Mouse (Mus musculus): Measurements from ENCODE around the gene Chat. TPM values are rescaled to one million over a fixed set of nuclear protein-coding genes. Genes with fewer than 3 reads are reported as not detected.

Gene Chat
- polyA plus RNA-seq (2014; fragmentation: Nextera tagmentation; extraction: Ambion mirVana), result 0.08 TPM in 1 of 2 replicates, not detected in the other

DNA sequence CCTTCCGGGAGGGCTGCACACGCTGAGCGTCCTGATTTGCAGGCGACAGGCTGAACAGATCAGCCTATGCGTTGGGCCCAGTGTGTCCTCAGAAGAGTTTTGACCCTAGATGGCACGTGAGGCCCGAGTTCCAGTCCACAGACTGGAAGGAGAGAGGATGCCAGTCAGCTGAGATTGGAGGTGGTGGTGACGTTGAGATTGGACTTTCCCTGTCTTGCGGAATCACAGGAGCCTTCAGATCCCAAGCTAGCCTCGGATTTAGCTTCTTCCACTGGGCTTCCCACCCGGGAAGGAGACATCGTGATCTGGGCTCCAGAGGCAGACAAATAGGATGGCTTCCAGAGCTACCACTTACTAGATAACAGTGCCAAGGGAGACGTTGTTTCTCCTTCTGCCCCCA is at the start of gene Chat:
Chat (minus strand) TSS at position 101 of the 400 bp plus-strand sequence.
- ATAC-seq (ENCODE audit: low FRiP score, low TSS enrichment), result no peak
- no peaks in the 10 kb centered on the region for H3K9me3 ChIP-seq (ENCODE audit: control insufficient read depth, low read length)
- peaks cover 6% of the 10 kb centered on the region; the same call in 1 of the 2 replicates for H3K4me1 ChIP-seq (ENCODE audit: control insufficient read depth, insufficient read depth, low read length)
- H3K36me3 ChIP-seq (ENCODE audit: control insufficient read depth, insufficient read depth, low read length), result no peaks in the 10 kb centered on the region
- peak within 1 kb of the TSS; percentile 36 for H3K4me3 ChIP-seq (ENCODE audit: low read length)
- H3K9ac ChIP-seq (ENCODE audit: low read depth, low read length), result peak within 1 kb of the TSS; percentile 23; the same call in 1 of the 2 replicates
- H3K4me2 ChIP-seq (replicated peaks; ENCODE audit: low read depth, low read length), result peak within 1 kb of the TSS; percentile 50
- H3K27me3 ChIP-seq (ENCODE audit: control insufficient read depth, insufficient read depth, low read length), result peaks cover 70% of the 10 kb centered on the region
- no peak within 1 kb of the TSS for H3K27ac ChIP-seq (ENCODE audit: low read depth, low read length)
- WGBS, result 16% methylated on average over 13 of the region's 13 CpGs

DNA sequence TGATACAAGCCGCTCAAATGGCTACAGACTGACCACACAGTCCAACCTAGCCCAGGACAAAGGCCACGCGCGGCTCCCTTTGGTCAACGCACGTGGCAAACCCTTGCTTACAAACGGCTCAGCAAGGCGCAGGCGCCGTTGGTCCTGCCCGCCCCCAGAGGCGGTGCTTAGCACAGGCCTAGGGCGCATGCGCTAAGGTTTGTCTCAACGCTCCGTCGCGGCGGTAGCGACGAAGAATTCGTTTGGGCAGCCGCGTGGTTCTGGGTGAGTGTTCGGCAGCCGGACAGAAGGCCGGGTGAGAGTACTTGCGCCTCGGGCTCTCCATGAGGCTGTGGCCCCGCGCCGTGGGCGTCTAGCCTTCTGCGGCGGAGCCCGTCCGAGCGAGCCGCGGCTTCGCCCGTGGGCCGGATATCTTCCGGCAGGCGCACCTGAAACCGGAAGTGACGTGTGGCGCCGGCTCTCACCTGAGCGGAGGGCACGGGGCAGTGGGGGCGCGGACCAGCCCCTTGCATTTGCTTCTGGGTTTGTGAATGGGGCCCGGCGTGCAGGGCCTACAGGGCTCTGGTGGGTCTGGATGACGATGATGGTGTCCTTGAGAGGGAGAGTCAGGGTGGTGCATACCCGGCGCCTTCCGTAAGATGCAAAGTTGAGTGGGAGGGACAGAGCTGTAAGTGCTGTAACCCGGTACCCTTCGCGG is 47.7 kb upstream of the Chat start, which contains the start of gene Ercc6:
Ercc6 (plus strand) TSS at position 186 of the 697 bp plus-strand sequence.
- no peaks in the 10 kb centered on the region for H3K9me3 ChIP-seq (ENCODE audit: control insufficient read depth, low read length)
- peak within 1 kb of the TSS; percentile 81 for H3K4me2 ChIP-seq (replicated peaks; ENCODE audit: low read depth, low read length)
- WGBS, result under 1% methylated on average over 62 of the region's 62 CpGs
- no peaks in the 10 kb centered on the region for H3K27me3 ChIP-seq (ENCODE audit: control insufficient read depth, insufficient read depth, low read length)
- H3K4me3 ChIP-seq (ENCODE audit: low read length), result peak within 1 kb of the TSS; percentile 83
- H3K4me1 ChIP-seq (ENCODE audit: control insufficient read depth, insufficient read depth, low read length), result peaks cover 12% of the 10 kb centered on the region
- peak within 1 kb of the TSS; percentile 56; the same call in 1 of the 2 replicates for H3K27ac ChIP-seq (ENCODE audit: low read depth, low read length)
- H3K36me3 ChIP-seq (ENCODE audit: control insufficient read depth, insufficient read depth, low read length), result peaks cover 14% of the 10 kb centered on the region
- peak; percentile 98 for ATAC-seq (ENCODE audit: low FRiP score, low TSS enrichment)
- peak within 1 kb of the TSS; percentile 76 for H3K9ac ChIP-seq (ENCODE audit: low read depth, low read length)

DNA sequence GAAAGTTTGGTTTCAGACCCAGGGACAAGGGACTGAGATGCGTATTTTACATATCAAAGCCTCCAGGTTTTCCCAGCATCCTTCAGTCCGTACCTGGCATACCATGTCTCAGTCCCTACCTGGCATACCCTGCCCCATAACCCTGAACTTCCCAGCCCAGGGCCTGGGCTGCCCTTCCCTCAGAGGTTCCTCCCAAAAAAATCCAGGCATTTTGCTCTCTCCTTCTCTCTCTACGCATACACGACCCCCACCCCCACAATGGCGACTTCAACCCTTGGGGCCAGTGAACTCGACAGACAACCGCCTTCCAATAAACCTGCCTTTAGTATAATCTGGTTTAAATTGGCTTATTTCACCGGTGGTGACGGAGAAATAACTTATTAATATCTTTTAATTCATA is 47.1 kb upstream of the Chat start:
- Histone ChIP-seq H3K27ac (ENCODE audit: low read depth, low read length) (no peak overlapping the region), H3K4me2 (replicated peaks; ENCODE audit: low read depth, low read length) (peak overlapping the region; percentile 81), H3K9me3 (ENCODE audit: control insufficient read depth, low read length) (no peaks in the 10 kb centered on the region), H3K4me3 (ENCODE audit: low read length) (peak overlapping the region; percentile 83), H3K4me1 (ENCODE audit: control insufficient read depth, insufficient read depth, low read length) (peaks cover 12% of the 10 kb centered on the region), H3K27me3 (ENCODE audit: control insufficient read depth, insufficient read depth, low read length) (no peaks in the 10 kb centered on the region), H3K9ac (ENCODE audit: low read depth, low read length) (peak overlapping the region; percentile 42; the same call in 1 of the 2 replicates), H3K36me3 (ENCODE audit: control insufficient read depth, insufficient read depth, low read length) (peaks cover 11% of the 10 kb centered on the region)
- WGBS, result 47% methylated on average over 9 of the region's 9 CpGs
- no peak; the same call in 1 of the 2 replicates for ATAC-seq (ENCODE audit: low FRiP score, low TSS enrichment)

DNA sequence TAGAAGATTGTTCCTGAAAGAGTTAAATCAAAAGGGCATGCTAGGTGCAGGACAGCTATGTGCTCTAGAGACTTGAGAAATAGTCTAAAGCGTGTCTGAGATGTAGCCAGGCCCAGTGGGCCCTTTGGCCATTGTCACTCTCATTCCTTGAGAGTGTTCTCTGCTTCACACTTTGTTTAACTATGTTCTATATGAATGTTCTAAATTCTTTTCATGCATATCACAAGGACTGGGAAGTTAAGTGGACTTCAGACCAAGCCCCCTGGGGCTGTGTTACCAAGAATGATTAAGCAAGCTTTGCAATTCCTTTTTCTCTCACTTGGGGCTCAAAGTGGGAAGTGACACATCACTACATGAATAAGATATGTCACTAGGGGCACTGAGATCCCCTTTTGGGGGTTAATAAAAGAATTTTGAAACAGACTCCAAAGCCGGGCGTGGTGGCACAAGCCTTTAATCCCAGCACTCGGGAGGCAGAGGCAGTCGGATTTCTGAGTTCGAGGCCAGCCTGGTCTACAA is 43.7 kb upstream of the Chat start:
- H3K4me2 ChIP-seq (replicated peaks; ENCODE audit: low read depth, low read length), result no peak overlapping the region
- no peaks in the 10 kb centered on the region for H3K36me3 ChIP-seq (ENCODE audit: control insufficient read depth, insufficient read depth, low read length)
- H3K27ac ChIP-seq (ENCODE audit: low read depth, low read length), result no peak overlapping the region
- H3K9me3 ChIP-seq (ENCODE audit: control insufficient read depth, low read length), result no peaks in the 10 kb centered on the region
- no peak overlapping the region for H3K9ac ChIP-seq (ENCODE audit: low read depth, low read length)
- no peaks in the 10 kb centered on the region for H3K27me3 ChIP-seq (ENCODE audit: control insufficient read depth, insufficient read depth, low read length)
- peaks cover 8% of the 10 kb centered on the region for H3K4me1 ChIP-seq (ENCODE audit: control insufficient read depth, insufficient read depth, low read length)
- 91% methylated on average over 6 of the region's 6 CpGs for WGBS
- no peak overlapping the region for H3K4me3 ChIP-seq (ENCODE audit: low read length)
- no peak for ATAC-seq (ENCODE audit: low FRiP score, low TSS enrichment)

DNA sequence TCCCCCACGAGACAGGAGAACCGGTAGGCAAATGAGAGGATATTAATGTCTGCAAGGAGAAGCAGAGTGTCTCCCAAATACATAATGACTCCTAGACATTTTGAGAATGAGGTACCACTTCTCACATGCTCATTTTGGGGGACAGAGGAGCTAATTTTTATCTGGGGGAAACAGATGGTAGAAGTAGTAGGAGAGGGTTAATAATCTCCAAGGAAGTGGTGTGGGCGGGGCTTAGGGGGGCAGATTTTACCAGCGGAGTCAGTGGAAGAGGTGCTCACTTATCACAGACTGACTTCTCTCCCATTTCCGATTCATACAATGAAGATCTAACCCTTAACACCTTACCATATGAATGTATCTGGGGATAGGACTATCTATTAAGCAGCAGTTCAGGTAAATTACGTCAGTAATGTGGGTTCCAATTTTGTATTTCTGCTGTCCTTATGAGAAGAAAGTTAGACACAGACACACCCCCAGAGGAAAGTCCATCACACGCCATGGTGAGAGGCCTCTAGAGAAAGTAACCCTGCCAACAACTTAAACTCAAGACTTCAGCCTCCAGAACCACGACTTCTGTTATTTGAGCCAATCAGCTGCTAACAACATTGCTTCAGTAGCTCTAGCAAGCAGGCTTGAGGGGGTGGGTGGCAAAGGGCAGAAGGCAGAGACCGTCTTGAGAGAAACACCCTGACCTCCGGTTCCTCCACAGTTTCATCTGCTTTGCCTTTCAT is 42.5 kb upstream of the Chat start:
- Histone ChIP-seq H3K36me3 (ENCODE audit: control insufficient read depth, insufficient read depth, low read length) (no peaks in the 10 kb centered on the region), H3K27ac (ENCODE audit: low read depth, low read length) (no peak overlapping the region), H3K4me1 (ENCODE audit: control insufficient read depth, insufficient read depth, low read length) (peaks cover 3% of the 10 kb centered on the region), H3K9ac (ENCODE audit: low read depth, low read length) (no peak overlapping the region), H3K9me3 (ENCODE audit: control insufficient read depth, low read length) (no peaks in the 10 kb centered on the region), H3K4me2 (replicated peaks; ENCODE audit: low read depth, low read length) (no peak overlapping the region), H3K4me3 (ENCODE audit: low read length) (no peak overlapping the region), H3K27me3 (ENCODE audit: control insufficient read depth, insufficient read depth, low read length) (no peaks in the 10 kb centered on the region)
- no peak for ATAC-seq (ENCODE audit: low FRiP score, low TSS enrichment)
- WGBS, result 63% methylated on average over 10 of the region's 10 CpGs

DNA sequence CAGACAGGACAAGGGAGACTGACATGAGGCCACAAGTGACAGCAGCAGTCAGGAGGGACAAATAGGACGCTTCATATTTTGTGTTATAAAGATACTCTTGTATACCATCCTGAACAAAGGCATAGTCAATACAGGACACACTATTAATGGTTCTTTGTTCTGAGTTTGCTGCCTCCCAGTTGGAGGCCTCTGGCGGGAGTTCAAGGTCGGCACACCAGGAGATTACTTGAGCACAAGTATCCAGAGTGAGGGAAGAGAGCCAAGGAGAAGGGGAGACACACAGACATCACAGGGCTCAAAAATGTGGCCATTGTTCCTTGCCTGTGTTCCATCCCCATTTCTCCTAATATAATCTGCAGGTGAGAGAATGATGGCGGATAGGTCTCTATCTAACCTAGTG is 41.4 kb upstream of the Chat start:
- no peak for ATAC-seq (ENCODE audit: low FRiP score, low TSS enrichment)
- Histone ChIP-seq H3K4me2 (replicated peaks; ENCODE audit: low read depth, low read length) (no peak overlapping the region), H3K4me3 (ENCODE audit: low read length) (no peak overlapping the region), H3K4me1 (ENCODE audit: control insufficient read depth, insufficient read depth, low read length) (no peaks in the 10 kb centered on the region), H3K36me3 (ENCODE audit: control insufficient read depth, insufficient read depth, low read length) (no peaks in the 10 kb centered on the region), H3K27me3 (ENCODE audit: control insufficient read depth, insufficient read depth, low read length) (no peaks in the 10 kb centered on the region), H3K9ac (ENCODE audit: low read depth, low read length) (no peak overlapping the region), H3K9me3 (ENCODE audit: control insufficient read depth, low read length) (no peaks in the 10 kb centered on the region), H3K27ac (ENCODE audit: low read depth, low read length) (no peak overlapping the region)
- 86% methylated on average over 4 of the region's 4 CpGs for WGBS

DNA sequence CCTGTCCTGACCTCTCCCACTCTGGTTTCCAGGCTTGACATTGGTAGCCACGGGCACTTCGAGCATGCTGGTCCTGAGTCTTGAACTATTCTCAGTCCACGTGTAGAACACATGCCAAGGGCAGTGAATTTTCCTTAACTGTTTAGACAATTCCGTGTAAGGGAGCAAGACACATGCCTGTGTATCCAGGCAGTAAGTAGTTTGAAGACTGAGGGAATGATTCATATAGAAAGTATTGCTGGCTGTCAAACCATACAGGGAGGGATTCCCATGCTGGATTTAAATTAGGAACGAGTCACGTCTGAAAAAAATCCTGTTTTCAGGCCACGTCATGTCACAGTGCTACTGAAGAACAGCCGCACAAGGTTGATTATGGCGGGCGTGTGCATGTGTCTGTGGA is 40.5 kb upstream of the Chat start:
- Histone ChIP-seq H3K9me3 (ENCODE audit: control insufficient read depth, low read length) (no peaks in the 10 kb centered on the region), H3K4me3 (ENCODE audit: low read length) (no peak overlapping the region), H3K4me2 (replicated peaks; ENCODE audit: low read depth, low read length) (no peak overlapping the region), H3K27me3 (ENCODE audit: control insufficient read depth, insufficient read depth, low read length) (no peaks in the 10 kb centered on the region), H3K27ac (ENCODE audit: low read depth, low read length) (no peak overlapping the region), H3K9ac (ENCODE audit: low read depth, low read length) (no peak overlapping the region), H3K4me1 (ENCODE audit: control insufficient read depth, insufficient read depth, low read length) (no peaks in the 10 kb centered on the region), H3K36me3 (ENCODE audit: control insufficient read depth, insufficient read depth, low read length) (no peaks in the 10 kb centered on the region)
- no peak for ATAC-seq (ENCODE audit: low FRiP score, low TSS enrichment)
- 90% methylated on average over 10 of the region's 10 CpGs for WGBS

DNA sequence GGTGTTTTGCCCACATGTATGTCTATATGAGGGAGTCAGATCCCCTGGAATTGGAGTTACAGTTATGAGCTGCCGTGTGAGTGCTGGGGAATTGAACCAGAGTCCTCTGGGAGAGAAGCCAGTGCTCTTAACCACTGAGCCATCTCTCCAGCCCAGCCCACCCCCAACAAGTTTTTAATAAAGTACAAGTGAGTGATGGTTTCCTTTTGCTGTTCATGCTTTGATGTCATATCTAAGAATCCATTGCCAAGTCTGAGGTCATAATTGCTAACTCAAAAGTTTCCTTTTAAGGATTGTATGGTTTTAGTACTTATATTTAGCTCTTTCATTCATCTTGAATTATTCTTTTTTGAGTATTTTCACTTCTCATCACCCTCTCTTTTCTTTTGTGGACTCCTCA is 38.1 kb upstream of the Chat start:
- Histone ChIP-seq H3K4me3 (ENCODE audit: low read length) (no peak overlapping the region), H3K36me3 (ENCODE audit: control insufficient read depth, insufficient read depth, low read length) (no peaks in the 10 kb centered on the region), H3K27ac (ENCODE audit: low read depth, low read length) (no peak overlapping the region), H3K9me3 (ENCODE audit: control insufficient read depth, low read length) (no peaks in the 10 kb centered on the region), H3K27me3 (ENCODE audit: control insufficient read depth, insufficient read depth, low read length) (no peaks in the 10 kb centered on the region), H3K4me1 (ENCODE audit: control insufficient read depth, insufficient read depth, low read length) (no peaks in the 10 kb centered on the region), H3K4me2 (replicated peaks; ENCODE audit: low read depth, low read length) (no peak overlapping the region), H3K9ac (ENCODE audit: low read depth, low read length) (no peak overlapping the region)
- 89% methylated on average over 1 of the region's 1 CpGs for WGBS
- no peak for ATAC-seq (ENCODE audit: low FRiP score, low TSS enrichment)
